Mouse (Mus musculus) spleen, adult 2 months (tissue): Measurements from ENCODE around the gene Samsn1.

Experiments used
- CTCF ChIP-seq: fragments of 200-500 bp; IDR thresholded peaks from 2 replicates; pipeline ENCODE4 v1.5.1; 2011; ENCODE audit warnings: mild to moderate bottlenecking, inconsistent platforms; ENCODE audit not compliant: insufficient read depth, insufficient read length, insufficient replicate concordance; ENCODE audit errors: extremely low read depth
- POLR2A ChIP-seq: fragments of 200-500 bp; IDR thresholded peaks from 2 replicates; pipeline ENCODE4 v1.6.1; 2011; ENCODE audit warnings: low read depth, low read length, inconsistent platforms

DNA sequence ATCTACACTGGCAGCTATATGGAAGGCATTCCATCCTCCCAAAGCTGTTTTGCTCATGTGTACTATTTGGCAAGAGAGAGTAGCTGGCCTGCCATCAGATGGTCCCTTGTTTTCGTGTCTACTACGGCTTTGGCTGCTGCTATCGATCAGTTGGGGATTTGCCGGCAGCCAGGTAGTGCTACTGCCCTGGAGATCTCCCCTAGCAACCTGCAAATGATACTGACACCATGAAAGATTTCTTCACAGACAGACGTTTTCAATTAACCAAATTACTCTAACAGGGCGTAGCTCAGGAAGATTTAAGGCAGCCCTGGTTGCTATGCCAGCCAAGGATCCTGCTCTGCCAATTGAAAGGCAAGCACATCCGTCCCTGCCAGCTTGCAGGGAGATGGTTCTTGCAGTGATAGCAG is 178.4 kb downstream of the Samsn1 start:
- no peak for TF ChIP-seq CTCF
- no peak for TF ChIP-seq POLR2A
